ENCODE assay signal across 7 mouse cellular contexts in genomic region chr11:50024445-50024832, GRCm38 (mm10). TPM values are rescaled to one million over a fixed set of nuclear protein-coding genes. Genes with fewer than 3 reads are reported as not detected.
A peak's percentile ranks its signal among the peaks of the same experiment; 100 is the strongest.
DNase-seq lines count a peak whose midpoint lies in the region; ATAC-seq lines count a peak whose summit lies in the region.

No protein-coding gene starts in this region.

- no peak for DNase-seq in adrenal gland, postnatal 10 days
- DNase-seq in layer of hippocampus, adult 9-10 months (ENCODE audit: low spot score), result no peak

- peak overlapping the region; percentile 72 for H3K4me2 ChIP-seq in forebrain, embryonic 13.5 days
- H3K4me2 ChIP-seq in limb, embryonic 15.5 days, result peak overlapping the region; percentile 68
- H3K4me2 ChIP-seq in stomach, embryonic 15.5 days, result peak overlapping the region; percentile 77

- 59% methylated on average over 6 of the region's 6 CpGs for WGBS in forebrain, embryonic 13.5 days
- 51% methylated on average over 6 of the region's 6 CpGs for WGBS in limb, embryonic 15.5 days
- 56% methylated on average over 6 of the region's 6 CpGs for WGBS in stomach, embryonic 15.5 days

- H3K4me1 ChIP-seq in megakaryocyte, embryonic 14.5 days, result peaks cover 47% of the 10 kb centered on the region
- H3K4me1 ChIP-seq in forebrain, embryonic 13.5 days, result peaks cover 30% of the 10 kb centered on the region
- H3K4me1 ChIP-seq in limb, embryonic 15.5 days, result peaks cover 19% of the 10 kb centered on the region
- no peaks in the 10 kb centered on the region for H3K4me1 ChIP-seq in stomach, embryonic 15.5 days

- peak overlapping the region; percentile 93 for H3K27ac ChIP-seq in forebrain, embryonic 13.5 days
- H3K27ac ChIP-seq in limb, embryonic 15.5 days, result no peak overlapping the region
- H3K27ac ChIP-seq in stomach, embryonic 15.5 days, result no peak overlapping the region

- no peak overlapping the region for H3K9ac ChIP-seq in forebrain, embryonic 13.5 days
- H3K9ac ChIP-seq in limb, embryonic 15.5 days, result no peak overlapping the region
- H3K9ac ChIP-seq in stomach, embryonic 15.5 days, result no peak overlapping the region

- ATAC-seq in megakaryocyte, adult 5-6 weeks (ENCODE audit: poor library complexity, severe bottlenecking), result no peak
- peak; percentile 48 for ATAC-seq in forebrain, embryonic 13.5 days
- ATAC-seq in limb, embryonic 15.5 days (ENCODE audit: insufficient number of reproducible peaks, low FRiP score, low TSS enrichment, low read depth), result no peak
- no peak; the same call in 1 of the 2 replicates for ATAC-seq in stomach, embryonic 15.5 days (ENCODE audit: insufficient read depth, low FRiP score, low read depth)

- H3K36me3 ChIP-seq in megakaryocyte, embryonic 14.5 days (replicated peaks; ENCODE audit: low read length), result no peaks in the 10 kb centered on the region
- no peaks in the 10 kb centered on the region for H3K36me3 ChIP-seq in forebrain, embryonic 13.5 days (ENCODE audit: poor library complexity, severe bottlenecking)
- no peaks in the 10 kb centered on the region for H3K36me3 ChIP-seq in limb, embryonic 15.5 days
- no peaks in the 10 kb centered on the region for H3K36me3 ChIP-seq in stomach, embryonic 15.5 days

- H3K9me3 ChIP-seq in megakaryocyte, embryonic 14.5 days, result no peaks in the 10 kb centered on the region
- H3K9me3 ChIP-seq in forebrain, embryonic 13.5 days (replicated peaks), result no peaks in the 10 kb centered on the region
- no peaks in the 10 kb centered on the region for H3K9me3 ChIP-seq in limb, embryonic 15.5 days
- H3K9me3 ChIP-seq in stomach, embryonic 15.5 days, result no peaks in the 10 kb centered on the region

- H3K4me3 ChIP-seq in megakaryocyte, embryonic 14.5 days (replicated peaks), result peak overlapping the region; percentile 99
- peak overlapping the region; percentile 98 for H3K4me3 ChIP-seq in forebrain, embryonic 13.5 days
- H3K4me3 ChIP-seq in limb, embryonic 15.5 days, result peak overlapping the region; percentile 88
- H3K4me3 ChIP-seq in stomach, embryonic 15.5 days (replicated peaks), result peak overlapping the region; percentile 77

- no peaks in the 10 kb centered on the region for H3K27me3 ChIP-seq in megakaryocyte, embryonic 14.5 days (replicated peaks)
- H3K27me3 ChIP-seq in forebrain, embryonic 13.5 days, result peaks cover 7% of the 10 kb centered on the region; the same call in 1 of the 2 replicates
- no peaks in the 10 kb centered on the region for H3K27me3 ChIP-seq in limb, embryonic 15.5 days
- no peaks in the 10 kb centered on the region for H3K27me3 ChIP-seq in stomach, embryonic 15.5 days (replicated peaks)

RNA-seq across cellular contexts. Expression of gene Rnf130, which starts 0.7 kb away (rescaled TPM):
- 23.9 and 25.1 TPM in 2 replicates for polyA plus RNA-seq in megakaryocyte, embryonic 14.5 days (2012; ENCODE audit: insufficient read depth, low replicate concordance)
- 424 and 462 TPM in 2 replicates for total RNA-seq in megakaryocyte, adult 5-6 weeks (2015)
- 408 and 436 TPM in 2 replicates for total RNA-seq in megakaryocyte, adult 5-6 weeks (2017)
- polyA plus RNA-seq in forebrain, embryonic 13.5 days (2015; fragmentation: Nextera tagmentation; extraction: Ambion mirVana), result 59.5 and 64.1 TPM in 2 replicates
- 74.5 and 77.3 TPM in 2 replicates for polyA plus RNA-seq in limb, embryonic 15.5 days (2015; fragmentation: Nextera tagmentation; extraction: Ambion mirVana)
- 57.1 and 57.8 TPM in 2 replicates for polyA plus RNA-seq in stomach, embryonic 15.5 days (2015; fragmentation: Nextera tagmentation; extraction: Ambion mirVana)
- total RNA-seq in adrenal gland, postnatal 10 days (2021), result 10 to 100 TPM; 64.9 to 69.6 TPM
